Mouse (Mus musculus): ENCODE data around the gene Tbc1d15.

The Tbc1d15 gene

DNA sequence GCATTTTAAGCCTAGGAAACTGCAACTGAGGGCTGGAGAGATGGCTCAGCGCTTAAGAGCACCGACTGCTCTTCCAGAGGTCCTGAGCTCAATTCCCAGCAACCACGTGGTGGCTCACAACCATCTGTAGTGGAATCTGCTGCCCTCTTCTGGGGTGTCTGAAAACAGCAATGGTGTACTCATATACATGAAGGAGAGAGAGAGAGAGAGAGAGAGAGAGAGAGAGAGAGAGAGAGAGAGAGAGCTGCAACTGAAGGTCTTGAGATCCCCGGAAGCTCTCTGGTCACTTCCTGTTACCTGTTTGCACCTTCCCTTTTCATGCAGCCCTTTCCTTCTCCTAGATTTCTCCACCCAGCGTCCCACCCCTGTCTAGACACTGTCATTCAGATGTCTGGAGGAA is 91.0 kb downstream of the Tbc1d15 start:
- no peak for DNase-seq (ENCODE audit: low spot score)
